Mouse (Mus musculus): ENCODE data around the gene Dennd1a.

Dennd1a gene

DNA sequence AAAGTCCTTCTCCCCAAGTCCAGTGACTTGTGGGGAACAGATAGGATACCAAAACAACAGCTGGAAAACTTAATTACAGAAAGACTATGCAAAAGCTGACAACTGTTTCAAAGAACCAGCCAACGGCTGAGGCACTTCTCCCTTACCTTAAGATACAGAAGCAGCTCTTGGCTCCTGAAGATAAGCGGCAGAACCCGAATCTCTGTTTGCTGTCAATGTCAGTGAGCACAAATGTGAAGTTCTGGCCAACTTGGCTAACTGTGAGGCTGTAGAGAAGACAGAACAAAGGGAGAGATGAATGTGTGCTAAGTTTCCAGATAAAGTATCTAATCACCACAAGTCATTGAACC, 160.8 kb downstream of the Dennd1a start:
- DNase-seq (ENCODE audit: extremely low spot score, low read depth, low spot score): no peak

DNA sequence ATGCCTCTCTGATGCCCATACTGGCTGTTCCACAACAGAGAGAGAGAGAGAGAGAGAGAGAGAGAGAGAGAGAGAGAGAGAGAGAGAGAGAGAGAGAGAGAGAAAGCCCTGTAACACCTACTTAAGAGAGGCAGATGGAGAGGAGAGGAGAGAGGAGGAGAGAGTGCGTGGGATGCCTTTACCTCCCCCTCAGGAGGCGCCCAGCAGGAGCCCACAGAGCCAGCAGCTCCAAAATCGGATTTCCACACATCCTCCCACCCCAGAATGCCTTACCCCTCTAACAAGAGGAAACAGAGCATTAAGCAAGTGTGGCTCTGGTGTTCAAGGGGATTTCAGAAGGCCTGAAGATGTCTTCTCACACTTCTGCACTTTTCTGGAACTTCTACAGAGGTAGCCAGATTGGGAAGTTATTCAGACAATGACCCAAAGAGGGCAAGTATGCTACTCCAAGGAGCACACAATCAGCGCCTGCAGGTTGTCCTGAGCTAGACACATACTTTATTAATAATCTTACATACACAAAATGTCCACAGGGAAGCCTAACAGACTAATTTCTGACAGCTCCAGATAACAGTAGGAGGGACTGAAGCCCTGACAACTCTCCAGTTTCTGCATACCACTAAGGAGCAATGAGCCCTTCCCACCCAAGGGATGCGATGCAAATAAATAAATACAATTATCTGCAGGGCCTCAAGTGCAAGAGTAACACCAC, 161.4 kb downstream of the Dennd1a start:
- DNase-seq (ENCODE audit: extremely low spot score, low read depth, low spot score): no peak

DNA sequence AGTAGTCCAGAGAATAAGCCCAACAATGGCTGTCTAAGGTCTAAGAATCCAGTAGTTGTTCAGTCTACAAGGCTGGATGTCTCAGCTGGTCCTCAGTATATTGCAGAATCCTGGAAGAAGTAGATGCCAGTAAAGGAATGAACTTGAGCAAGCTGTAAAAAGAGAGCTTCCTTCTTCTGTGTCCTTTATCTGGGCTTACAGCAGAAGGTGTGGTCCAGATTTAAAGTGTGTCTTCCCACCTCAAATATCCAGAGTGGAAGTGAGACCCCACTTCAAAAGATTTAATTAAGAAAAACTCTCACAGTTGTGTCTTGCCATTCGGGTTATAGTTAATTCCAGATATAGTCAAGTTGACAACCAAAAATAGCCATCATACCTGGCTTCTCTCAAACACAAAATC, 162.5 kb downstream of the Dennd1a start:
- no peak for DNase-seq (ENCODE audit: extremely low spot score, low read depth, low spot score)

- no peak for DNase-seq (ENCODE audit: extremely low spot score, low read depth, low spot score)
Measured at GRCm38 (mm10) chr2:38115000-38115399, 172.2 kb downstream of the Dennd1a start.

GRCm38 (mm10) chr2:38111655-38112351, 175.4 kb downstream of the Dennd1a start:
- no peak for DNase-seq (ENCODE audit: extremely low spot score, low read depth, low spot score)

- no peak for DNase-seq (ENCODE audit: extremely low spot score, low read depth, low spot score)
Measured at GRCm38 (mm10) chr2:38108586-38108985, 178.6 kb downstream of the Dennd1a start.

GRCm38 (mm10) chr2:38102674-38103073, 184.5 kb downstream of the Dennd1a start:
- DNase-seq (ENCODE audit: extremely low spot score, low read depth, low spot score): no peak

- no peak for DNase-seq (ENCODE audit: extremely low spot score, low read depth, low spot score)
Measured at GRCm38 (mm10) chr2:38100289-38100688, 186.9 kb downstream of the Dennd1a start.

DNA sequence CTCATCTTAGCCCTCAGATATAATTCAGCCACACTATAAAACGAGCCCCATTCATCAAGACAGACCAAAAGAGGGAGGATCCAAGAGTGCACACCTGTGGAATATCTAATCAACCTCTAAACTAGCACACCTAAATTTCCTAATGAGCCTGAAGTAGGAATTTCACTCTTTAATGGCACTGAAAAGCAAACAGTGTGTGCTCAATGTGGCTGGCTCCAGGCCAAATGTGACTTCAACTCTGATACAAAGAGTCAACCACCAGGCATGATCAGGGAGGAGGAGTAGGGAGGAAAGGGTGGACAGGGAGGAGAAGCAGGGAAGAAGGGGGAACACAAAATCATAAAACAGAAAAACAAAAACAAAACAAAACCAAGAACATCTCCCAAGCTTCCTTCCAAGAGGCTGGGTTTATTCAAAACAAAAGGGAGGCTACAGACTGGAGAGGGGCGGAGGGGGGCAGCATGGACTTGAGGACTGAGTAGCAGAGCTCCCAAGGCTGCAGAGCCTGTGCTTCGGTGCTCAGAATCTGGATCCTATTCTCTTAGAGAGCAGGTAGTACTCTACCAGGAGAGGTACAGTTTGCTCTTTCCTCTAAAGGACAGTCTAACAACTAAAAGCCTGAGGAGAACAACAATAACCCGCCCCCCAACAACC, 187.9 kb downstream of the Dennd1a start:
- no peak for DNase-seq (ENCODE audit: extremely low spot score, low read depth, low spot score)

DNA sequence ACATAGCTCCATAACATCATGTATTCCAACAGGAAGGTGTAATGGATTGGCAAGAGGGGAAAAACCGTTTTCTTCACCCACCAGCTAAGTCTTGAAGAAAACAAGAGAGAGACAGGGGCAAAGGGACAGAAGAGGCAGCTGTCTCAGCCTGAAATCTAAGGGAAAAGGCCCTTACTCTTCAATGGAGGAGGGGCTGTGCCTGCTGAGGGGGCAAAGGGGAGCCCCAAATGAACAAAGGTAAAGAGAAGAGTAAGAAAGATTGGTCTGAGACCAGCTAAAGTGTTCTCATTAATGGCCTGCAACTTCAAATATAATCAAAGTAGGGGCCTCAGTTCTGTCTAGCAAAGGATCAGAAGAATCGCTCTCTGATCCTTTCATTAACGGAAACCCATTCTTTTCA, 189.7 kb downstream of the Dennd1a start:
- no peak for DNase-seq (ENCODE audit: extremely low spot score, low read depth, low spot score)

- DNase-seq (ENCODE audit: extremely low spot score, low read depth, low spot score): peak; percentile 57
Measured at GRCm38 (mm10) chr2:38096328-38096727, 190.9 kb downstream of the Dennd1a start.

DNA sequence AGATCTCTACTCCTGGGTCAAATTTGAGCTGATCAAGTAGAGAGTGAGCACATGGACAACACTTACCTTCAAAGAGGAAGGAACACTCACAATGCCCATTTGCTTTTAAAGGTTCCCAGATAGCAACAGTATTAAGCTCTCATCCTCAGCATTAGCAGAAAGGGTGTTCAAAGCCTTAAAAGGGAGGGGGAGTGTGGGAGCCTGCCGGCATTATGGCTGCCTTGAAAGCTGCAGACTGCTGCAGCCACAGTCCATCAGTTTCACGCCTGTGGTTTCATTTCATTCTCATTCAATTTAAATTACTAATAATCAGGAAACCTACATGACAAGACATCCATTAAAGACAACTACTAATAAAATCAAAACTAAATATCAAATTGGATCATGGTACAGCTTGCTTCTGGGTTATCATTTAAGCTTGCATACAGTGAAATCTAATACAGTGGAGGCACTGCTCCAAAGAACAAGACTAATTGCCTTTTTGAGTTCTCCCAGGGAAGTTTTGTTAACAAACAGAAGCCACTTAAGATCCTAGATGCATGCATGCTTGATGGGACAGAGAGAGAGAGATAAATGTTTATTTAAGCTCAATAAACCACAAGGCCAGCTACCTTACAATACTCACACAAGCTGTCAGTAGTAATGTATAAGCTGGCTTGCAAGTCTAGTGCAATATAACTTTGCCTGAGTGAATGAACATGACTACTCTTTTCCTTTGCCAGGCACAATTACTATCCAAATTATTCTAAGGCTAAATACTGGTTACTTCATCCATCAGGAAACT, 192.6 kb downstream of the Dennd1a start:
- no peak for DNase-seq (ENCODE audit: extremely low spot score, low read depth, low spot score)

DNA sequence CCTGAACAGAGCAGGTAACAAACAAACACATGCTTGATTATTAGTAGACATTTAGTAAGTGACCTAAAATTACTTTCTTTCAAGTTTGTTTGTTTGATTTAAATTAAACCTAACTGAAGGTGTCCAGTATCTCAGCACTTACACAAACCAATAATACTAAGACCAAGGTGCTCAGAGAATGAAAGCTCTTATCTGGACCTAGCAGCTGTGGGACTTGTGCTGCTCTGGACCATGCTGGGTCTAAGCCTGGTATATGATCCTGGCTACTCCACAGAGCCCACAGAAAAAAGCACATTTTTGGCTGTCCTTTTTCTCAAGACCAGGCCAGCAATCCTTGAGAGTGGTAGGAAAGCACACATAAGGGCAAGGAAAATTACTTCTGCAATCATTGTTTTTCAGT, 193.2 kb downstream of the Dennd1a start:
- no peak for DNase-seq (ENCODE audit: extremely low spot score, low read depth, low spot score)

DNA sequence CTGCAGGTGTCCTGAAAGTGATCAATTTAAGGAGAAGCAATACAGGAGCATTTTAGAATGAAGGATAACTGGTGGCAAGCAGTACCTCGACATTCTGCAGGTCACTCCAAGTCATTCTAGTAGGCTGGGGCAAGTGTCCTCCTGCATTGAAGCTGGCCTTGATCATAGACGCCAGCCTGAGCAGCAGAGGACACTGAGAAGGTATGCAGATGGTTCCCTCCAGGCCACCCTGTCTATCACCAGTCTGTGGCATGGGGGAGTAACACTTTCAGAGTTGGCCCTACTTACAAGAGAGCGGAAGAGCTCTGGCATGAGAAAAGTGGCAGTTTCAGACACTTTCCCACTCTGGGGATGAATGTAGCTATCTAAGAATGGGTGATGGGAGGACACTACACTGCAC, 193.9 kb downstream of the Dennd1a start:
- DNase-seq (ENCODE audit: extremely low spot score, low read depth, low spot score): no peak

- DNase-seq (ENCODE audit: extremely low spot score, low read depth, low spot score): no peak
Measured at GRCm38 (mm10) chr2:38088346-38088745, 198.8 kb downstream of the Dennd1a start.

DNA sequence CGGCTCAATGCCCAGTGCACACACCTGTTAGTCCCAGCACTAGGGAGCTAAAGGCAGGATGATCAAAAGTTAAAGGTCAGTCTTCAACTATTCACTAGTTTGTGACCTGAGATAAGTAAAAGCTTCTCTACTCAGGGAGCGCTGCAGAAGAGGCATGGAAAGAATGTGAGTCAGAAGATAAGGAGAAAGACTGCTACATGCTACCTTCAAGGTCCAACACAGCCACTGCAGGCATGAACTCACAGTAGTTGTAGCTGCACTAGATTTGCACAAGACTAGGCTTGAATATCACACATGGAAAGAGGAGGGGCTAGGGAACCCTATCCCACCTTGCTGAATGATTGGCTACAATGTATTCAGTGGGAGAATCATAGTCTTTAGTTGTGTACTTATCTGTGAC, 202.1 kb downstream of the Dennd1a start:
- no peak for DNase-seq (ENCODE audit: extremely low spot score, low read depth, low spot score)

DNA sequence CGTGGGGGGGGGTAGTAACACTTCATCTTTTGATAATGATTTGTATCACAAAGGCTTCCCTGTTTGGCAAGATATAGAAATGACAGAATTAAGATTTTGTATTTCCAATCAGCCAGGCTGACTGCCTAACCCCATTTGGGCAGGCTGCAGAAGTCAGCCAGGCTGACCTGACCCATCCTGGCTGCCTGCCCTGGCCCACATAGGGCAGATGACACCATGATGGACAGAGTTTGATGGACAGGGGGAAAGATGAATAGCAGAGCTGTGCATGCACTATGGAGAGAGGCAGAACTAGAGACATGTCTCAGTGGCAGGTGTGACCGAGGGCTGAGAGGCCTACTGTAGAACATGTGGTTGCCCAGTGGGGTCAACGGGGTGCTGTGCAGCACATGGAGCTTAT, 203.9 kb downstream of the Dennd1a start:
- no peak for DNase-seq (ENCODE audit: extremely low spot score, low read depth, low spot score)

GRCm38 (mm10) chr2:38074495-38074894, 212.7 kb downstream of the Dennd1a start:
- DNase-seq (ENCODE audit: extremely low spot score, low read depth, low spot score): no peak

- no peak for DNase-seq (ENCODE audit: extremely low spot score, low read depth, low spot score)
Measured at GRCm38 (mm10) chr2:38072061-38072460, 215.1 kb downstream of the Dennd1a start.

DNA sequence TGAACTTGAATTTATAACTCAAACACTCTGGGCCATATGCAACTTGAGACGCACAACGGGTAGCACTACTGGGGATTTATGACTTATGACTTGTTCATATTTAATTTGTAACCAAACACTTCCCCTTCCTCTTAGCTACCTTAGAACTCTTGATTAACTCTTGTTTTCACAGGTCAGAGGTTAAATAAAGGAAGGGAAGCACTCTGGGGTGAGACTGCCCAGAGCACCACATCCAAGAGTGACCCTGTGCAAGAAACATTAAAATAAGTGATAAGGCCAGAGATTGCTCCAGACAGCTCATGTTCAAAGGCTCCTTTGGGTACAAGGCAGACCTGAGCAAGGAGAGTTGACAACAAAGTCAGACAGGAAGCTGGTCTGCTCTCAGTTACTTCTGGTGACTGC, 219.0 kb downstream of the Dennd1a start:
- peak; percentile 85 for DNase-seq (ENCODE audit: extremely low spot score, low read depth, low spot score)

GRCm38 (mm10) chr2:38065914-38066313, 221.3 kb downstream of the Dennd1a start:
- DNase-seq (ENCODE audit: extremely low spot score, low read depth, low spot score): no peak
